Mouse (Mus musculus) mature B cell (primary cell): ENCODE data around the gene Ncl.
"Not testable (repeated sequence)": the region's sequence is repeated elsewhere in the genome, so short reads cannot be mapped to it uniquely, and the experiment has no call there.

Experiments used
- in situ Hi-C: fragments of 300-500 bp; cut with MboI; formaldehyde crosslinking; loops from 2 replicates; pipeline ENCODE4 v1.14.3; 2019

Gene Ncl

DNA sequence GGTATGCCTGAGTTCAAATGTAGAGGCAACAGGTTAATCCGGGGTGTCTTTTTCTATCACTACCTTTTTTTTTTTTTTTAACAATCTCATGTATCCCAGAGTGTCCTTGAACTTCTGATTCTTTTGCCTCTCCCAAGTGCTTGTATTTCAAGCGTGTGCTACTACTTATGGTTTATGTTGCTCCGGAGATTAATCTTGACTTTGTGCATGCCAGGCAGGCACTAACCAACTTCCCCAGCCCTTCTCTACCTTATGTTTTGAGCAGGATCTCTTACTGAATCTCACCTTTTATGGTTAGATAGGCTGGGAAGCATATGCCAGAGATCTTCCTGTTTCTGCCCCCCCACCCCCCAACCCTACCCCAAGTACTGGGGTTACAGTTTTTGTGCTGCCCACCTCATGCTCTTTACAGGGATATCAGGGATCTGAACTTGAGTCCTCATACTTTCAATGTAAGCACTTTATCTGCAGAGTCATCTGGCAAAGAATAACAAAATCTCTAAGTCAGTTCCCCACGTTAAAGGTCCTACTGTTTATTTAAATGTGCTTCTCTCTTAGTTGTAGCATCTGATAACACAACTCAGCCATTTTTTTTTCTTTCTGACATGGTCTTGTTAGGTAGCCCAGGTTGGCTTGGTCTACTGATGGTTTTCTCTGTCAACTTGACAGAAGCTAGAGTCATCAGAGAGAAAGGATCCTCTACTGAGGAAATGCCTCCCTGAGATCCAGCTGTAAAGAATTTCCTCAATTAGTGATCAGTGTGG lies 2.8 kb upstream of the Ncl start:
- in situ Hi-C loops = no loop called here

DNA sequence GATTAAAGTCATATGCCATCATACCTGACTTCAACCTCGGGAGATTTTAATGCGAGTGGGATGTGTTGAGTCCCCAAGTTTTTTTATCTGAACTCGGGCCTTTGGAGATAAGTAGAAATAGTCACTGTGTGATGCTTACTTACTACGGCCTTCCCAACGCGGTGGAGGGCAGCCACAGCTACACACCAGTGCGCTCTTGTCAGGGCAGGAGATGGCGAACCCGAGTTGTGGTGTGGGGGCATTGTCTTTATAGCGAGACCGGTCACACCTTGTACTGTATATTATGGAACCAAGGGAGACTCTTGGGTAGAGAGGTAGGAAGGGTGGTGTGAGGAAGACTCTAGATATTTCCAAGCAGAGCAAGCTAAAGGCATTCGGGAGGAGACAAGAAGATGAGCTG lies 1.2 kb upstream of the Ncl start:
- in situ Hi-C loops = no loop called here

DNA sequence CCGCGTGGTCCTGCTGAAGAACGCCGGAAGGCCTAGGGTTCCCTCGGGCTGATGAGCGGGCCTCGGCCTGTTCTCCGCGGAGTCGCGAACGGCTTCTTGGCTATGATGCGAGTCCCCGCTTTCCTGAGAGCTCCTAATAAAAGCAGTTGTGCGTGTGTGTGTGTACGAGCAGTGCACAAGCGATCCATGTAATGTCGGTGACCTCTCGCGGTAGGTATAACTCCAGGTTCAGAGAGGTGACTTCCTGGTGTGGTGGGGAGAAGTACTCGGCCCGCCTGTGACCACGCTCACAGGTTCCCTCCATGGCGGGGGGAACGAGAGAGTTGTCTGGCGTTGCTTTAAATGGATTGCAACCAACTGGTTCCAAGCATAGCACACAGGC lies 589 bp upstream of the Ncl start:
- in situ Hi-C loops = no loop called here

DNA sequence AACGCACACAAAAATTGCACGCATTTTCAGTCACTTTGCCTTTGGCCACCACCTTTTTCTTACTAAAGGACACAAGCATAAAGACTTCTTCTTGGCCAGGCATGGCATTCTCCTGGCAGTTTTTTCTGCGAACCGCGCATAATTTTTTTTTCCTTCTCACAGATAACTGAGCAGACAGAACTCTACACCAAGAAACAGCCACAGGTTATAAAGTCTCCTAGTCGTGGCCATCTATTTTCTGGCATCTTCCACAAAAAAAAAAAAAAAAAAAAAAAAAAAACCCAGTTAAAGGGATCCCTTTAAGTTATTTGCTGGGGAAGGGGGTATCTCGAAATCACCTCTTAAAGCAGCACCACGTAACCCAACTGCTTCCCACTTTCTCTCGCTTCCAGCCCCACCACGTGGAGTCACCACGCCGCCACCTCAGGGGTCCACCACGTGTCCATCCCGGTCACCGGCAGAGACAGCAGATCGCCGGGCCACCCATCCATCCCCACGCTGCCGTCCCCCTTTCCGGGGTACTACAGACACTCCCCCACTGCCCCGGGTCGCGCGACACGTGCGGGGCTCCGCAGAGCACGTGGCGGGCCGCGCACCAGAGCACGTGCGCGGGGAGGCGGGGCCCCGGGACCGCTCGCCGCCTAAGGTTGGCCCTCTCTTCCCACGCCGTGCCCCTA lies 833 bp downstream of the Ncl start:
- in situ Hi-C loops = no loop called here

DNA sequence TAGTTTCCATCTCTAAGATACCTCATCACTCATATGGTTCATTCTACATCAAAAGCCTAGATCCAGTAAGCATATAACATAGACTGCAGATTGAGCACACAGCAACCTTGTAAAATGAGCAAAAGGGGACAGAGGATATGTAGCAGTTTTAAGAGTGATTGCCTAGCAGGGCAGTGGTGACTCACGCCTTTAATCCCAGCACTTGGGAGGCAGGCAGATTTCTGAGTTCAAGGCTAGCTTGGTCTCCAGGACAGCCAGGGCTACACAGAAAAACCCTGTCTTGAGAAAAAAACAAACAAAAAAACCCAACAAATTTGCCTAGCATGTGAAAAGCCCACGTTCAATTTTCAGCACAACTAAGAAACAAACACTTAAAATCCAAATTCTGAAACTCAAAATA lies 5.0 kb downstream of the Ncl start:
- in situ Hi-C loops = no loop called here

DNA sequence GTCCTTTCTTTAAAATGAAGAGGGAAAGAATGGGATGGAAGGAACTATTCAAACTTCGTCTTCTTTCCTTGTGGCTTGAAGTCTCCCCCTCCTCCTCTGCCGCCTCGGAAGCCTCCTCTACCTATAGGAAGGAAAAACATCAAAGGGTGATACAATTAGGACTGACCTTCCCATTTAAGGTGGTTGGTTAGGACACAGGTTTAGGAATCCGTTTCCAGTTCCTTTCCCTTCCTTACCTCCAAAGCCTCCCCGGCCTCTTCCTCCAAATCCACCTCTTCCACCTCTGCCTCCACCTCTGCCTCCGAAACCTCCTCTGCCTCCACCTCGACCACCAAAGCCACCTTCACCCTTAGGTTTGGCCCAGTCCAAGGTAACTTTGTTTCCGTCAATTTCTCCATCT lies 8.6 kb downstream of the Ncl start:
- in situ Hi-C loops = no loop called here

DNA sequence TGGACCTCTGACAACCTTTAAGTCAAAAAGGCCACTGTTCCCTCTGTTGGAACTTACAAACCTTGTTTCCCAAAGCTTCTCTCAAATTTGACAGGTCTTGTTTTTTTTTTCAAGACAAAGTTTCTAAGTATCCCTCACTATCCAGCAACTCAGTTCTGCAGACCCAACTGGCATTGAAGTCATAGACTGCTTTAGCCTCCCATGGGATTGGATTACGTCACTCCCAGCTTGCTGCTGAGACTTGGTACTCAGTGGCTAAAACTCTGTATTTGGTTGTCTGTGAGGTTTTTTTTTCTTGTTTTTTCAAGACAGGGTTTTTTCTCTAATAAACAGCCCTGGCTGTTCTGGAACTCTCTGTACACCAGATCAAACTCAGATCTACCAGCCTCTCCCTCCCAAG lies 9.5 kb downstream of the Ncl start:
- in situ Hi-C loops = no loop called here

DNA sequence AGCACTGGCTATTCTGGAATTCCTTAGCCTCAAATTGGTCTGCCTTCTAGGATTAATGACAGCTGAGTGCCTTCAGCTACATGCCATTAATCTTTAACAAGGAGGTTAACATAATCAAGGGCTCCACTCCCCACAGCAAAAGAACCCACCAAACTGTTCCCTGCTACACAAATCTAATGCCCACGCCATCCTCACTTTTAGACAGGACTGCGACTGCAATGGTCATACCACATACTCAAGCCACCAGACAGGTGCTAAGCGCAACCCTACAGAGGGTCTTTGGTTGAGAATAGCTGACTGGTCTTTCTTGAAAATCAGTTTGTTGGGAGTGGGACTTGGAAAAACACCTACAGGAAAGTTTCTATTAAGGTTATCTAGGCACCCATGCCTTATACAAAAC lies 10.0 kb downstream of the Ncl start:
- in situ Hi-C loops = no loop called here

DNA sequence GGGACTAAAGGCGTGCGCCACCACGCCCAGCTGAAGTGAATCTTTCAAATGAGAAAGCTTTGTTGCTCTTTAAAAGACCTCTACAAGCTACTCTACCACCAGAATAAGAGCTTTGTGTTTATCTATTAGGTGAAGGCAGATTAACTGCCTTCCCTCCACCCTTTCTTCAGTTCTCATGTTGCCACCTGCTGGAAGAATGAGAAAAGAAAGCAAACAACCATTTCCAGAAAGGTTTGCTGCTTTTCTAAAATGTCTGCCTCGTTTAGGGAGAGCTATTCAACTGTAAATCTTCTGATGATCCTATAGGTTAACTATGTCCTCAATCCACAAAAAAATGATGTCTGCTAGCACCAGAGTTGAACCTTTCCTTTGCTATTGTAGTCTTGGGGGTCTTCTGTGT lies 10.4 kb downstream of the Ncl start:
- in situ Hi-C loops = no loop called here

DNA sequence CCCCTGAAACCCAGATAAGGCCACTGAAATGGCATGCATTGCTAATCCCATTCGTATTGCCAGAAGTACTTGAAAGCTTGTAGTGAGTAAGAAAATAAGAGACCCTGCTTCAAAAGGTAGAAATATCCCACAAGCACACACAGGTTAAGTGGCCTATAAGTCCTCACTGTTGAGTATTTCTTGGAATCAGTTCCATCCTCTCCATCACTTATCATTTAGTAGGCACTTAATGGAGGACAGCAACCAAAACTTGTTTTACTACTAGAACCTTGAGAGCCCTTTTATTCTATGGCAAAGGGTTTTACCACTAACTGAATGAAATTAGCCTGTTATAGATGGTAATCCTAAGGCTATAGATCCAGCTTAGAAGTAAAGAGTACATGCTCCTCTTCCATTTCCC lies 11.1 kb downstream of the Ncl start:
- in situ Hi-C loops = no loop called here

DNA sequence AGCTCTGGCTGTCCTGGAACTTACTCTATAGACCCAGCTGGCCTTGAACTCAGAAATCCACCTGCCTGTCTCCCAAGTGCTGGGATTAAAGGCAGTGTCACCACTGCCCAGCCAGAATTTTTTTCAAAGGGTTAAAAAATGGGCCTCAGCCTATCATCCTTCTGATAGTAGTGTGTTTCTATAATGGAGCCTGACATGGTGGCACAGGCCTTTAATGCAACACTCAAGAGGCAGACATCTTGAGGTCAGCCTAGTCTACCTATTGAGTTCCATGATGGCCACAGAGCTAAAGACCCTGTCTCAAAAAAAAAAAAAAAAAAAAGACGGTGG lies 11.5 kb downstream of the Ncl start:
- in situ Hi-C loops = no loop called here

DNA sequence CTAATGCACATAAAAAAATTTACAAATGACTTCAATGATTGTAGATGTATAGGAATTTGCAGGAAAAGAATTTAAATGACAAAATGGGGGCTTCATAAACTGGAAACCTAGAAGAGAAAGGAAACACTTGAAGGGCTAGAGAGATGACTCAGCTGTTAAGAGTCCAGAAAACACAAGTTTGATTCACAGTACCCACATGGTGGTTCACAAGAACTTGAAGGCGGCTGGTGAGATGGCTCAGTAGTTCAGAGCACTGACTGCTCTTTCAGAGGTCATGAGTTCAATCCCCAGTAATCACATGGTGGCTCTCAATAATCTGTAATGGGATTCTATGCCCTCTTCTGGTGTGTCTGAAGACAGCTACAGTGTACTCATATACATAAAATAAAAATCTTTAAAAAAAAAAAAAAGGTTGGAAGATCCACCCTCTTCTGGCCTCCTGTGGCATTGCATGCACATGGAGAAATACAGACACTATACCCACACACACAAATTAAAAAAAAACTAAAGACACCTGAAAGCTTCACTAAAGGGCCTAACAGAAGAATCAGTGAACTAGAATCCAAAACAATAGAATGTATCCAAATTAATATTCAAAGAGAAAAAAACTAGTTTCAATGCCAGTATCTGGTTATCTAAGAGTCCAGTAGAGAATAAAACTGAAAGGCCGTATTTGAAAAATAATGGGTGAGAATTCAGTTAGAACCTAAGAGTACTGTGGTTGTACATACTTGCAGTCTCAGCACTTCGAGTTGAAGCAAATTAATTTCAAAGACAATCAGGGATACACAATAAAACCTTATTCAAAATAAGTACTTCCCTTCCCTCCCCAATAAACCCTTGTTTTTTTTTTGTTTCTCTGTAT lies 12.1 kb downstream of the Ncl start:
- in situ Hi-C loops = no loop called here

DNA sequence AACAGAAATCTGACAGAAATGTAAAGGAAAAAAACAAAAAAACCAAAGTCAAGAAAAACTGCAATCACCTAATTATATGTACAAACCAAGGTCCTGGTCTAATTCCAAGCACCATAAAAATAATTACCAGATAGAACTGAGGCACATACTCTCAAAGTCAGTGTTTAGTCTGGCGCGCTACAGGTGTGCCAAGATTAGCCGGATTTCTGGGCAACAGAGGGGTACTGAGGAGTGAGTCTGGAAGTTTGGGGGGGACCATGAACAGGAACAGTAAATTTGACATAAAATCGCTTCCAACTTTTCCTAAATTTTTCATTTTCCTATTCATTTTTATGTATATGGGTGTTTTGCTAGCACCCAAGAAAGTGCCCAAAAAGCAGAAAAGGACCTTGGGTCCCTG lies 13.2 kb downstream of the Ncl start:
- in situ Hi-C loops = no loop called here

DNA sequence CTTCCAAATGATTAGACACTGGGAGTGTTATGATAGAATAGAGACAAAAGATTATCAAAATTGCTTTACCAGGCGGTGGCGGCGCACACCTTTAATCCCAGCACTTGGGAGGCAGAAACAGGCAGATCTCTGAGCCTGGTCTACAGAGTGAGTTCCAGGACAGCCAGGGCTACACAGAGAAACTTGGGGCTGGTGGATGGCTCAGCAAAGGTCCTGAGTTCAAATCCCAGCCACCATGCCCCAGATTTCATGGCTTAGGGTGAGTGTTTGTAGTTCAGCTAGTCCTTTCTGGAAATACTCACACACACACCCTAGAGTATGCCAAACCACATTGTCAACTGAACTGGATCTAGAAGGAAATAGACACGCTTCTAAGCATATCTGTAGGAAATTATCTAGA lies 14.1 kb downstream of the Ncl start:
- in situ Hi-C loops = no loop called here

DNA sequence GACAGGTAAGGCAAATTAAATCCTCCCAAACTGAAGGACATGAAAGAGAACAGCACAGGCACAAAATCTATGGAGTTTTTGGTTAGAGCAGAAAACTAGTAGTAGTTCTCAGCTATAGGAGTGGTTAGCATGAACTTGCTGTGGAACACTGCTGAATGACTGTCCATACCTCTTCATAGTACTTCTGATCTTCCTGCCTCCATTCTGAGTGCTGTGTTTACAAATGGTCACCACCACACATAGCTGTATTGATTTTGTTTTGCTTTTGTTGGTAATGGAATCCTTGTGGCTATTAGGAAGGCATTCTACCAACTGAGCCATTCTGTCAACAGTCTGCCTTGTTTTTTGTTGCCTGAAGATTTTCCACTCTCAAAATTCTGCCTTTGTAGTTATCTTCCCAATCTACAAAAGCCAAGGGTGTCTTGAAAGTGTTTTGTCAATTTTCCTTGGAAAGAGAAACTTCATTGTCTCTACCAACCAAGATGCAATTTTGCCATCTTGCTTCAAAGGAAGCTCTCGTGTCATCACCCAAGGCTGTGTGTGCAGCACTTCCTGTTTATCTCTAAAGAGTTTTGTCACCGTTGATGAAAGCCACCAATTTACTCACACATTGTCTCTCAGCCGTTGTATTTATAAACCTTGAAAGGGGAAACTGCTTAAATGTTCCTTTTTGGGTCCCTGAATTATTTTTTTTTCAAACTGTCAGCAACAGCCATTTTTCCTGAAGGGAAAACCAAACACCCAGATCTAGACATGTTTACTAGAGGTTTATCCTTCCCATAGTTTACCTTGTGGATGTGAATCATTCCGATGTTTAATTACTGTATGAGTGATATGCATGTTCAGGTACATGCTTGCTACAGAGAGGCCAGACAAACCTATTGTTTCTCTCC lies 15.0 kb downstream of the Ncl start:
- in situ Hi-C loops = no loop called here

DNA sequence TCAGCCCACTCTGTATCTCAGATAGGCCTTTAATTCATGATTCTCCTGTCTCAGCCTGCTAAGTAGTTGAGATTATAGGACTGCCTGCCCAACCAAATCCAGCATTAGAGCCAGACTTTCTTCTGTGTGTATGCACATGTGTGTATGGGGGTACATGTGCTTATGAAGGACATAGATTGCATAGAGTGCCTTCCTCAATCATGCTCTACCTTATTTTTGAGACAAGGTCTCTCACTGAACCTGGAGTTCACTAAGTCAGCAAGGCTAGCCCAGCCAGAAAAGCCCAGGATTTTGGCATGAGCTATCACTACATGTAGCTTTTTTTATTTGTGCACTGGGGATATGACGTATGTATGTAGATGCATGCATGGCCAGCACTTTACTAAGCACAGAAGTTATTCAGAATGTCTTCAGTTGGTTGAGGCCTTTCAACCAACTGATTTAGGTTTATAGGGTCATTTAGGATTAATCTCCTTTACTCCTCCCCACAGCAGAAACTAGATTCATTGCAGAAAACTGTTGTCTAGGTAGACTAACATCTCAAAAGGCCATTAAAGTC lies 16.0 kb downstream of the Ncl start:
- in situ Hi-C loops = no loop called here

DNA sequence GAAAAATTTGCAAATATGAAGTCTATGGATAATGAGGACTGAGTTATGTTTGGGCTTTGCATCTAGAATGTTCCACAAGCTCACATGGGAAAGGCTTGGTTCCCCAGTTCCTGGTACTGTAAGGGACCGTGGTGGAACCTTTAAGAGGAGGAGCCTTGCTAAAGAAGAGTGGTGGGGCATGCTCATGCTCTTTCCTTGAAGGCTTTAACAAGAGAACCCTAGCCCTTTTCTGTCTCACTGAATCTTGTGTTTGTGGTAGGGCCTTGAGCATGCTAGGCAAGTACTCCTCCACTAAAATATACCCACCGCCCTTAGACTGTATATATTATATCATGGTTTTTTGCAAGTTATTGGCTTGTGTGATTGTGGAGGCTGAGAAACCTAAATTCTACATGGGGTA lies 16.8 kb downstream of the Ncl start:
- in situ Hi-C loops = no loop called here

DNA sequence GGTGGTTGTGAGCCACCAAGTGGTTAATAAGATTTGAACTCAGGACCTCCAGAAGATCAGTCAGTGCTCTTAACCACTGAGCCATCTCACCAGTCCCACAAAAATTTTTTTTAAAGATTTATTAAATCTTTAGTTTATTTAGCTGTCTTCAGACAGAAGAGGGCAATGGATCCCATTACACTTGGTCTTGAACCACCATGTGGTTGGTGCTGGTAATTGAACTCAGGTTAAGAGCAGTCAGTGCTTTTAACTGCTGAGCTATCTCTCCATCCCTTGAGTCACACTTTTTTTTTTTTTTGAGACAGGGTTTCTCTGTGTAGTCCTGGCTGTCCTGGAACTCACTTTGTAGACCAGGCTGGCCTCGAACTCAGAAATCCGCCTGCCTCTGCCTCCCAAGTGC lies 18.1 kb downstream of the Ncl start:
- in situ Hi-C loops = not testable (repeated sequence)

DNA sequence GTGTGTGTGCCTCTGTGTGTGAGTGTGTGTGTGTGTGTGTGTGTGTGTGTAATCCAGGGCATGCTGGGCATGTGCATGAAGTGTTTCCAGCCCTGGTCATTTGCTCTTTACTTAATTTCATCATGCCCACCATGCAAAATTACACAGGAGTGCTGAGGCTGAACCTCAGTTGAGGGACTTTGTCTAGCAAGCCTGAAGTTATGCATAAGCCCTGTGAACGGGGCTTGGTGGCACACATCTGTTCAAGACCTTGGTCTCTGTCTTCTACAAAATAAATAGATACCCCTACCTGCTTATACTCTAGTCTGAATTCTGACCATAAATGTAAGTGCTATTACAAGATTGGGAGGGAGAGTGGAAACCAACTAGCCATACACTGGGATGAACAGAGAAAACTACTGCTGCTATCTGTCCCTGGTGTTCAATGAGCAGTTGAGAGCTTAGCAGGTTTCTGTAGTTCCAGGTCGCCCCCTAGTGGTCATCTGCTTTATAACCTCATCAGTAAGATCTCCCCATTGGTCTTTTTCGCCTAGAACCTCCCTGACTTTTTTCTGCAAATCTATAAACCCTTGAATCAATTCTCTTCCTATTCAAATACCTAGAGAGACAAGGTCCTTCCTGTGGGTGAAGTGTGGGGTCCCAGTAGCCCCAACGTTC lies 19.9 kb downstream of the Ncl start:
- in situ Hi-C loops = loop anchor here (10.0 kb wide), 1 partner anchor 154 kb away; no protein-coding TSS in a partner anchor

DNA sequence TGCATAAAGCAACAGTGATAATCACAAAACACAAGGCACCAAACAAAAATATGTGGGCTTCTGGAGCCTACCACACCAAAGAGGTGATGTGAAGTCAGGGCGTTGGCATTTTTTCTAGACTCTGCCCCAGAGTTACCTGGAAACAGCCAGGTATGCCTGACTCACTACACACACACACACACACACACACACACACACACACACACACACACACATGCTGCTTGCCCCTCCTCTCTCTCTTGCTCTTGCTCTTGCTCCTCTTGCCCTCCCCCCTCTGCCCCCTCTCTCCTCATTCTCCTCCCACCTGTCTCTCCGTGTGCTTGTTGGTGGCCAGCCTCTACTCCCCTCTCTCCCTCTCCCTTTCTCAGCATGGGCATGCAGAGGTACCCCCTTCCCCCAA lies 22.9 kb downstream of the Ncl start:
- in situ Hi-C loops = loop anchor here (10.0 kb wide), 1 partner anchor 152 kb away; no protein-coding TSS in a partner anchor

DNA sequence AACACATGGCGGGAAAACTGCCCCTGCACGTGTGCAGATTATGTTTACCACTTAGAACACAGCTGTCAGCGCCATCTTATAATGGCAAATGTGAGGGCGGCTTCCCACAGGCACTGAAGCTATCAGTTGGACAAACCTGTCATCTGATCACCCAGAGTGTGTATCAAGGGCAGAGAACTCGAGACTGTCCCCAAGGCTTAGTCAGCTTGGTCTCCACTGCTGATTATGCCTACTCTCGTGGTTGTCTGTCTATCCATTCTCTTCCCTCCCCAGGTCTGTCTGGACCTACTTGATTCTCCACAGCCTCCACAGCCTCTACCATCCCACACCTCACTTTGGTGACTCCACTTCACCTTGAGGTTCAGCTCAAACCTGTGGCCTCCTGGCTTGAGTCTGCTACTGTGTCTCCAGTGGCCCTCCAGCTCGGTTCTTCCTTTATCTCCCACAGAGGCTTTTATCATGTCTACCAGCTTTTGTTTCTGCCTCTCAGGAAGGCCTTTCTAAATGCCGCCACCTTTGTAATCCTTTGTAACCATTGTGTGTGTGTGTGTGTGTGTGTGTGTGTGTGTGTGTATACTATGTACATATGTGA lies 38.3 kb downstream of the Ncl start:
- in situ Hi-C loops = no loop called here
